Mouse (Mus musculus) adrenal gland, postnatal 25 days (tissue): ENCODE measurements around the gene 1700001J03Rik. TPM values are rescaled to one million over a fixed set of nuclear protein-coding genes. Genes with fewer than 3 reads are reported as not detected.
A peak's percentile ranks its signal among the peaks of the same experiment; 100 is the strongest.
"Not testable (repeated sequence)": the region's sequence is repeated elsewhere in the genome, so short reads cannot be mapped to it uniquely, and the experiment has no call there.

Experiments used
- DNase-seq: peaks from one replicate; pipeline ENCODE4 v3.0.0; 2021; ENCODE audit warnings: mixed read lengths
- long read RNA-seq: library from polyadenylated mRNA; stranded (forward); transcript quantifications from one replicate; pipeline ENCODE4 v2.0.0, GENCODE M21; 2021
- total RNA-seq: library from RNA; stranded (reverse); gene quantifications from 2 replicates; pipeline ENCODE4 v1.2.3, GENCODE M21; 2021

Gene 1700001J03Rik
- total RNA-seq, result 2.1 TPM in 1 of 2 replicates, not detected in the other
- long read RNA-seq, result 0 reads

- DNase-seq, result not testable (repeated sequence)
Measured at GRCm38 (mm10) chr5:146185204-146185603, at the start of gene 1700001J03Rik. TSS of gene 1700001J03Rik (minus strand) at chr5:146185304.

- DNase-seq, result no peak
Measured at GRCm38 (mm10) chr5:146234336-146234735, 49.2 kb upstream of the 1700001J03Rik start.

- DNase-seq, result no peak
Measured at GRCm38 (mm10) chr5:146232816-146233215, 47.7 kb upstream of the 1700001J03Rik start.

GRCm38 (mm10) chr5:146232056-146232675 lies 47.1 kb upstream of the 1700001J03Rik start:
- DNase-seq, result no peak

DNA sequence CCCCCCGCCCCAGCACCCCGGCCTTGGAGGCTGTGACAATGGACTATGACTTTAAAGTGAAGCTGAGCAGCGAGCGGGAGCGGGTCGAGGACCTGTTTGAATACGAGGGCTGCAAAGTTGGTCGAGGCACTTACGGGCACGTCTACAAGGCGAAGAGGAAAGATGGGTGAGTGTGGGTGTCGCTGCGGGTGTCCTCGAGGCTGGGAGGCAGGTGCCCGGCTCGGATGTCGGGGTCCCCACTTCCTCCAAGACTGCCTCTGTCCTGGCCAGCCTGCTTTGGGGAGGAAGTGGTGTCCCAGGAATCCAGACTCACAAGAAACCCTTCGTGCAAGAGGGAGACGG lies 46.5 kb upstream of the 1700001J03Rik start:
- peak; percentile 45 for DNase-seq

DNA sequence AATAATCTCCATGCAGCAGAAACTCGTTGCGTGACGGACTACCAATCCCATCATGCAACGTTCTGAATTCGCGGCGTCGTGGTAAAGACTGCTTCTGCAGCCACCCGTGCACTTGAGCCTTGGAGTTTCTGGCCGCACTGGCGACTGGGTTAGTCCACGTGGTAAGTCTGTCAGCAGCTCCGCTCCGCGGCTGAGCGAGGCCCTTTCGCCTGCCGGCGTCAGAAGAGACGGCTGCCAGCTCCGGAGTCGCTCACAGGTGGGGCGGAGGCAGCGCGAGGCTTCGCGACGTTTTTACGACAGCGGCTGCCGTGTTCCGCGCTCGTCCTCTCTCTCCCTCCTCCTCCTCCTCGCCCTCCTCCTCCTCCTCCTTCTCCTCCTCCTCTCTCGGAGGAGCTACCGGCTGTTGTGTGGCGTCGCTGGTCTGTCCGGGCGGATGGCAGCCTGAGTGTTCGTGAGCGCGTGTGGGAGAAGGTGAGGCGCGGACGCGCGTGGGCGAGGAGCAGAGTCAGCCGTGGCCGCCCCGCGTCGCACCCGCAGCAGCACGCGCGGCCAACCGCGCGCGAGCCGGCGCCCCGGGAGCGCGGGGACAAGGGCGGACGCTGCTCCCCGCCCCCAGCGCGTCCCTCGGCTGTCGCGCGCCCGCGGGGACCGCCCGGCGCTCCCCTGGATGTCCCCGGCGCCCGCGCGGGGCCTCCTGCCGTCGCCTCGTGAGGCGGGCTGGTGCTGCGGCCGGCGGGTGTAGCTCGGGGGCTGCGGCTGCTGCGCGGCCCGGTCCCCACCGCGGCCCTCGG lies 46.0 kb upstream of the 1700001J03Rik start, which contains the start of gene Cdk8:
Cdk8 (plus strand) TSS at position 367 of the 791 bp plus-strand sequence.
- DNase-seq, result peak; percentile 90

- DNase-seq, result no peak
Measured at GRCm38 (mm10) chr5:146229869-146230650, 45.0 kb upstream of the 1700001J03Rik start.

- DNase-seq, result no peak
Measured at GRCm38 (mm10) chr5:146227496-146227895, 42.4 kb upstream of the 1700001J03Rik start.

DNA sequence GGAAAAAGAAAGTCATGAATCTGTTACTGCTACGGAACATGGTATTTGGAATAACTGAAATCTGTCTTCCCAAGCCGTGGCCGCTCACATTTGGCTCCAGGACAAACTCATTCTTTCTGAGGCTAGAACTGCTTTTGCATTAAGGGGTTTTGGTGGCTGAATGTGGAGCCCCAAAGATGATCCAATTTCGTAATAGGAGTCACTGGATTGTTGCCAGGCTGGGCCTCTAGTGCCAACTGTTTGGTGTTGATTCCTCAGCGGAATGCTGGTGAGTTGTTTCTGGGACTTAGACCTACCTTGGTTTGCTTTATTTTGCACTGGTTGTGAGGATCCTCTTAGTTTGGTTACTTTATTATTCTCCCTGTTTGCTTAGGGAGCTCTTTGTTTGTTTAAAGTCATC lies 38.7 kb upstream of the 1700001J03Rik start:
- peak; percentile 52 for DNase-seq

DNA sequence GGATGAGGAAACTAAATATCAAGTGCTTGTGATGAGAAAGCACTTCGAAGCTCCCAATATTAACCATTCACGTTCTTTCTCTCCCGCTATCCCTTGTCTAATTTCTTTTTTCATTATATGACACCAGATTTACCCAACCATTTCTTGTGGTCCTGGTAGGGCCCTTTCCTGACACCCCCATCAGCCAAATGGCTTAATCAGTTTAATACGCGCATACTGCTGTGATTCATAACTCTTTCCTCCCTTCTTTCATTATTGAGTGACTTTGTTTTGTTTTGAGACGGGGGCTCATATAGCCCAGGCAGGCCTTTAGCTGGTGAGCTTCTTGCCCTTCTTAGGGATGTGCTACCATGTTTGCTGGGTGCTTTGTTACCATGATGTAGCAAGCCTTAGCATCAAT lies 36.6 kb upstream of the 1700001J03Rik start:
- DNase-seq, result no peak

DNA sequence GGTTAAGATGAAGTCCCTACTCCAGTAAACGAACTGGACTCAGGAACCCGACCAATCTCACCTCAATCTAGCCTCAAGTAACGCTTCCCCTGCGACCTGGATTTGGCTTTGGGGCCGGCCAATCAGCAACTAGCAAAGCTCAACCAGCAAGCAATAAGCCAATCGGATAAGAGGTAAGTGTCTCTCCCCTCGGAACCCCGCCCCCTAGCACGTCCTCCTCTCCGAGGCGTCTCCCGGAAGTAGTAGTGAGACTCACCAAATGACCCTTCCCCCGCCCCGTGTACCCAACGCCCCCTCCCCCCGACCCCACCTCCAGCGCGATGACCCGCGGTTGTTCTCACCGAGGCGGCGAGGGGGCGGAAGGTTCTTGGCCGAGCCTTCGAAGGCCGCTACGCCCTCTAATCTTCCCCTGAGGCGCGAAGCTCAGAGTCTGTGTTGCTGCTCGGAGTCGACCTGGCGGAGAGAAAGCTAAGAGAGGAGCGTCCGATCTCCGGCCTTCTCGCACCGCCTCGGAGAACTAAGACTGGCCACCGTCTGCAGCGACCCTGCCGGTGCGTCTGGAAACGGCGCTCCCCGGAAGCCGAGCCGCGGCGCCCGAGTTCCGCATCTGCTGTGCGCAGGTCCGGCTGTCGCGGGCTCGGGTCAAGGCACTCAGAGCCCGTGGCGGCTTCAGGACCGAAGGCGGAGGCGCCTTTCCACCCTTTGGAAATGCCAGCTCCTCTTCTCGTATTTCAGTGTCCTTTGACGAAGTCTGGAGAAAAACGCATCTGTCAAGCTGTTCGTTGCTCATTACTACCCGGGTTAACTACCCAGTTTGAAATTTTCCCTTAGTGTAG lies 36.0 kb upstream of the 1700001J03Rik start, which contains the start of gene Rnf6:
Rnf6 (minus strand) TSS at position 677 of the 836 bp plus-strand sequence.
- DNase-seq, result peak; percentile 92

DNA sequence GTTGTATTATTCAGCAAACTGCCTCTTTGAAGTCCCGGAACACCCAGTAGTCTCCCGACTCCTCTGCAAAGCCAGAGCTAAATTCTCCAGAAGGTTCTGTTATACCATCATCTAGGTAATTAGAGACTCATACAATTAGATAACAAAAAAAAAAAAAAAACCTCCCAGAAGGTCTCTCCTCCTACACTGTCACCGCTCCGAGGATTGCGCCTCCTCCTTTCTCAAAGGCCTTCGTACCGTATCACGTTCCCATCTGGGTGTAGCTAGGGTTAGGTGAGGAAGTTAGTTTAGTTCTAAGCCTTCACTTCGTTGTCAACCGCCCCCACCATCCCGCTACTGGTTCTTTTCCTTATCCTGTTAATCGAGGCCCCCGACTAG lies 35.4 kb upstream of the 1700001J03Rik start:
- DNase-seq, result no peak

GRCm38 (mm10) chr5:146205537-146205936 lies 20.4 kb upstream of the 1700001J03Rik start:
- DNase-seq, result no peak

GRCm38 (mm10) chr5:146203921-146204320 lies 18.8 kb upstream of the 1700001J03Rik start:
- no peak for DNase-seq

- DNase-seq, result no peak
Measured at GRCm38 (mm10) chr5:146200580-146200979, 15.5 kb upstream of the 1700001J03Rik start.

DNA sequence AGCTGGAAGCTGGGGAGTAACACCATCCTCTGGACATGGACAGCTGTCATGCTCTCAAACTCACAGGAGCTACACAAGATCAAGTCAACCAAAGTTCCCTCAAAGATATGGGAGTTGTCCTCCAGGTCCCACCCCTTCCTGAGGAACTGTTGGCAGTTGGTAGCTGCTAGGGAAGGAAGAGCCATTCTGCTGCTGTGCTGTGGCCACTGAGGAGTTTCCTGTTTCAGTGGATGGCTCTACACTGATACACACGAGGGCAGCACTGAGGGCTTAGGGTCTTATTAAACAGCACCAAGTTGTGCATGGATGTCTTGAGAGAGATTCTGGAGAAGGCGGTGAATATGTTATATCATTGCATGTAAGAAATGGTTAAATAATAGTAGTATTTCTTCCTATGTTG lies 14.4 kb upstream of the 1700001J03Rik start:
- no peak for DNase-seq

DNA sequence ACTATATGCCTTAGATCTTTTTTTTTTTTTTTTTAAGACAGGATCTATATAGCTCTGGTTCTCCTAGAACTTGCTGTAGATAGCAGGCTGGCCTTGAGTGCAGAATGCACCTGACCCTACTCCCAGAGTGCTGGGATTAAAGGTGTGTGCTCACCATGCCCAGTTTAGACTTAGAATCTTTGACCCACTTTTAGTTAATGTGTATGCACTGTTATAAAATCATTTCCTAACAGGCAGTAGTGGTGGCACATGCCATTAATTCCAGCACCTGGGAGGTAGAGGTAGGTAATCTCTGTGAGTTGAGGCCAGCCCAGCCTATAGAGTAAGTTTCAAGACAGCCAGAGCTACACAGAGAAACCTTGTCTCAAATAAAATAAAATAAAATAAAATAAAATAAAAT lies 14.0 kb upstream of the 1700001J03Rik start:
- DNase-seq, result no peak

GRCm38 (mm10) chr5:146193360-146193759 lies 8.3 kb upstream of the 1700001J03Rik start:
- DNase-seq, result no peak

GRCm38 (mm10) chr5:146190501-146191269 lies 5.6 kb upstream of the 1700001J03Rik start:
- no peak for DNase-seq

- no peak for DNase-seq
Measured at GRCm38 (mm10) chr5:146190093-146190492, 5.0 kb upstream of the 1700001J03Rik start.

DNA sequence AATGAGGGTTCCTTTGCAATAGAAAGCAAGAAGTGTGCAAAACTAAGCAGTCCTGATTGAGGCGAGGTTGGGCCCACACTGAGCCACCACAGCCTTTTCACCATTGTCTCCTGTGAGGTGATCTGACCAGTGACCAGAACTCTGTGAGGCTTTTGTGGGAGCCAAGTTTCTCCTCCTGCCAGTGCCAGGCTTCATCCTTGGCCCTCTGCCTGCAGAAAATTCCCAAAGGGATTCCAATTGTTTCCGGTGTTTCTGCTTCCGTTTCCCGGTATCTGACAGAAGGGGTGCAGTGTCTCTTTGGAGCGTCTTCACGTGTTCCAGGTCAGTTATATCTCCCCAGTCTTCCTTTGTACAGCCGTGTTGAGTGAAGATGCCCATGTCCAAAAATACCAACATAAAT lies 3.6 kb upstream of the 1700001J03Rik start:
- DNase-seq, result no peak
